Mouse (Mus musculus) MEL (cell line): Measurements from ENCODE around the gene Msi2. TPM values are rescaled to one million over a fixed set of nuclear protein-coding genes. Genes with fewer than 3 reads are reported as not detected.

Experiments
- DNase-seq: peaks from one replicate; pipeline ENCODE4 v3.0.0; 2011; ENCODE audit warnings: low read depth, low spot score
- H3K27ac ChIP-seq: 2 replicates; pipeline ENCODE4 v1.5.1; 2012; ENCODE audit warnings: low read depth, mild to moderate bottlenecking, control low read depth, low read length, moderate library complexity; ENCODE audit not compliant: control insufficient read depth
- H3K27me3 ChIP-seq, 2 experiments: fragments of 150-350 bp in 1 of 2; sonication (generic) in 1 of 2; 2 replicates each; pipeline ENCODE4 v1.6.1; 2012; ENCODE audit warnings: low read length in 2 of 2, mild to moderate bottlenecking in 2 of 2, improper control_type of control experiment in 1 of 2, moderate library complexity in 1 of 2; ENCODE audit not compliant: insufficient read depth in 2 of 2, control insufficient read depth in 1 of 2
- H3K36me3 ChIP-seq, 2 experiments: 2 replicates each; pipeline ENCODE4 v1.6.1; 2012 to 2014; ENCODE audit warnings: low read length in 2 of 2, improper control_type of control experiment in 1 of 2, inconsistent platforms in 1 of 2, mild to moderate bottlenecking in 1 of 2; ENCODE audit not compliant: insufficient read depth in 2 of 2, control insufficient read depth in 1 of 2
- H3K4me1 ChIP-seq, 2 experiments: fragments of 150-350 bp in 1 of 2; sonication (generic) in 1 of 2; 2 replicates each; pipeline ENCODE4 v1.6.1; 2012; ENCODE audit warnings: low read length in 2 of 2, improper control_type of control experiment in 1 of 2, mild to moderate bottlenecking in 1 of 2; ENCODE audit not compliant: insufficient read depth in 2 of 2, control insufficient read depth in 1 of 2
- H3K4me3 ChIP-seq, 2 experiments: fragments of 150-350 bp in 1 of 2; sonication (generic) in 1 of 2; 2 replicates each; pipeline ENCODE4 v1.5.1; 2012; ENCODE audit warnings: low read depth in 2 of 2, low read length in 2 of 2, mild to moderate bottlenecking in 2 of 2, moderate library complexity in 2 of 2, control low read depth in 1 of 2, improper control_type of control experiment in 1 of 2; ENCODE audit not compliant: control insufficient read depth in 1 of 2, insufficient read depth in 1 of 2
- H3K79me2 ChIP-seq: 2 replicates; pipeline ENCODE4 v1.6.1; 2012; ENCODE audit warnings: mild to moderate bottlenecking, low read length, moderate library complexity; ENCODE audit not compliant: control insufficient read depth, poor library complexity, insufficient read depth
- H3K9ac ChIP-seq: 2 replicates; pipeline ENCODE4 v1.6.1; 2012; ENCODE audit warnings: low read depth, mild to moderate bottlenecking, control low read depth, low read length, moderate library complexity; ENCODE audit not compliant: control insufficient read depth, poor library complexity, severe bottlenecking
- H3K9me3 ChIP-seq: fragments of 150-350 bp; sonication (generic); replicated peaks from 2 replicates; pipeline ENCODE4 v1.6.1; 2012; ENCODE audit warnings: mild to moderate bottlenecking, low read length, improper control_type of control experiment, moderate library complexity; ENCODE audit not compliant: insufficient read depth
- CHD1 ChIP-seq: IDR thresholded peaks from 2 replicates; pipeline ENCODE4 v1.6.1; 2012; ENCODE audit warnings: low read depth, mild to moderate bottlenecking, inconsistent platforms, low read length, improper control_type of control experiment
- CTCF ChIP-seq, 3 experiments: IDR thresholded peaks in 2 of 3; conservative IDR thresholded peaks in 1 of 3; 2 replicates each; pipeline ENCODE4 v1.5.1; 2011 to 2012; ENCODE audit warnings: low read length in 3 of 3, low read depth in 2 of 3, mild to moderate bottlenecking in 2 of 3, improper control_type of control experiment in 1 of 3, inconsistent platforms in 1 of 3, mixed read lengths in 1 of 3, moderate library complexity in 1 of 3; ENCODE audit not compliant: control insufficient read depth in 1 of 3, insufficient read depth in 1 of 3, poor library complexity in 1 of 3, severe bottlenecking in 1 of 3
- E2F4 ChIP-seq: IDR thresholded peaks from 2 replicates; pipeline ENCODE4 v1.6.1; 2011; ENCODE audit warnings: low read depth, low read length, improper control_type of control experiment, borderline replicate concordance
- ELF1 ChIP-seq: IDR thresholded peaks from 2 replicates; pipeline ENCODE4 v1.6.1; 2014; ENCODE audit warnings: low read depth, mild to moderate bottlenecking, inconsistent platforms, low read length, improper control_type of control experiment, moderate library complexity
- GABPA ChIP-seq: IDR thresholded peaks from 2 replicates; pipeline ENCODE4 v1.6.1; 2012; ENCODE audit warnings: low read depth, mild to moderate bottlenecking, inconsistent platforms, low read length, improper control_type of control experiment, moderate library complexity
- GATA1 ChIP-seq: IDR thresholded peaks from 2 replicates; pipeline ENCODE4 v1.6.1; 2011; ENCODE audit warnings: low read depth, low read length, improper control_type of control experiment
- HCFC1 ChIP-seq: IDR thresholded peaks from 2 replicates; pipeline ENCODE4 v1.6.1; 2012; ENCODE audit warnings: low read depth, mild to moderate bottlenecking, inconsistent platforms, low read length, improper control_type of control experiment, moderate library complexity
- JUND ChIP-seq: IDR thresholded peaks from 2 replicates; pipeline ENCODE4 v1.6.1; 2011; ENCODE audit warnings: low read depth, mild to moderate bottlenecking, improper control_type of control experiment, low read length
- KAT2A ChIP-seq: conservative IDR thresholded peaks from 2 replicates; pipeline ENCODE4 v1.6.1; 2012; ENCODE audit warnings: low read depth, low read length, improper control_type of control experiment, inconsistent platforms
- MAFK ChIP-seq: IDR thresholded peaks from 2 replicates; pipeline ENCODE4 v1.6.1; 2011; ENCODE audit warnings: low read depth, mild to moderate bottlenecking, low read length, improper control_type of control experiment, borderline replicate concordance
- MAX ChIP-seq: IDR thresholded peaks from 2 replicates; pipeline ENCODE4 v1.6.1; 2011; ENCODE audit warnings: low read length, improper control_type of control experiment
- MAZ ChIP-seq: IDR thresholded peaks from 2 replicates; pipeline ENCODE4 v1.6.1; 2012; ENCODE audit warnings: low read depth, mild to moderate bottlenecking, inconsistent platforms, low read length, improper control_type of control experiment
- MXI1 ChIP-seq: IDR thresholded peaks from 2 replicates; pipeline ENCODE4 v1.6.1; 2011; ENCODE audit warnings: mild to moderate bottlenecking, low read depth, low read length, improper control_type of control experiment
- MYC ChIP-seq: IDR thresholded peaks from 2 replicates; pipeline ENCODE4 v1.6.1; 2011; ENCODE audit warnings: low read depth, mild to moderate bottlenecking, low read length, improper control_type of control experiment, moderate library complexity
- NELFE ChIP-seq: IDR thresholded peaks from 2 replicates; pipeline ENCODE4 v1.6.1; 2011; ENCODE audit warnings: low read depth, low read length, improper control_type of control experiment
- POLR2AphosphoS2 ChIP-seq: IDR thresholded peaks from 2 replicates; pipeline ENCODE4 v1.6.1; 2011; ENCODE audit warnings: low read length, improper control_type of control experiment
- RCOR1 ChIP-seq: IDR thresholded peaks from 2 replicates; pipeline ENCODE4 v1.6.1; 2012; ENCODE audit warnings: low read depth, mild to moderate bottlenecking, inconsistent platforms, low read length, improper control_type of control experiment
- SMC3 ChIP-seq: IDR thresholded peaks from 2 replicates; pipeline ENCODE4 v1.6.1; 2011; ENCODE audit warnings: low read depth, low read length, improper control_type of control experiment
- TAL1 ChIP-seq: IDR thresholded peaks from 2 replicates; pipeline ENCODE4 v1.6.1; 2012; ENCODE audit warnings: mild to moderate bottlenecking, inconsistent platforms, low read length, moderate library complexity, mixed read lengths
- TBP ChIP-seq: IDR thresholded peaks from 2 replicates; pipeline ENCODE4 v1.8.0; 2011; ENCODE audit warnings: low read depth, low read length, improper control_type of control experiment
- TCF12 ChIP-seq: IDR thresholded peaks from 2 replicates; pipeline ENCODE4 v1.6.1; 2014; ENCODE audit warnings: low read depth, mild to moderate bottlenecking, inconsistent platforms, low read length, improper control_type of control experiment, moderate library complexity
- UBTF ChIP-seq: IDR thresholded peaks from 2 replicates; pipeline ENCODE4 v1.6.1; 2012; ENCODE audit warnings: low read depth, mild to moderate bottlenecking, inconsistent platforms, low read length, improper control_type of control experiment, moderate library complexity, borderline replicate concordance; ENCODE audit not compliant: insufficient read depth
- USF1 ChIP-seq: IDR thresholded peaks from 2 replicates; pipeline ENCODE4 v1.6.1; 2014; ENCODE audit warnings: low read depth, mild to moderate bottlenecking, inconsistent platforms, low read length, improper control_type of control experiment, moderate library complexity
- USF2 ChIP-seq, 2 experiments: IDR thresholded peaks; 2 replicates each; pipeline ENCODE4 v1.6.1; 2011 to 2012; ENCODE audit warnings: improper control_type of control experiment in 2 of 2, low read length in 2 of 2, borderline replicate concordance in 1 of 2, inconsistent platforms in 1 of 2, low read depth in 1 of 2, mild to moderate bottlenecking in 1 of 2; ENCODE audit not compliant: insufficient read depth in 1 of 2
- ZKSCAN1 ChIP-seq: IDR thresholded peaks from 2 replicates; pipeline ENCODE4 v1.6.1; 2012; ENCODE audit warnings: low read depth, mild to moderate bottlenecking, inconsistent platforms, low read length, improper control_type of control experiment, moderate library complexity
- ZNF384 ChIP-seq: IDR thresholded peaks from 2 replicates; pipeline ENCODE4 v1.6.1; 2012; ENCODE audit warnings: low read depth, mild to moderate bottlenecking, inconsistent platforms, low read length, improper control_type of control experiment
- polyA plus RNA-seq, 2 experiments: library from polyadenylated mRNA; stranded (reverse) in 1 of 2; unstranded in 1 of 2; fragments of >175 nt in 1 of 2; fragments of >200 nt in 1 of 2; gene quantifications; 2 replicates each; pipeline versions ENCODE4 v1.2.1 to v1.2.4; 2012; ENCODE audit warnings: low replicate concordance in 2 of 2, low read depth in 1 of 2; ENCODE audit not compliant: insufficient read length in 2 of 2, insufficient read depth in 1 of 2, missing spikeins in 1 of 2
- total RNA-seq: library from RNA; depleted of rRNA; stranded (reverse); fragments of 300-350 nt; gene quantifications from 2 replicates; pipeline ENCODE4 v1.2.3, GENCODE M21; 2012

Gene Msi2
- total and polyA plus RNA-seq, 3 experiments: 16.2 to 29.7 TPM; not detected in 1

DNA sequence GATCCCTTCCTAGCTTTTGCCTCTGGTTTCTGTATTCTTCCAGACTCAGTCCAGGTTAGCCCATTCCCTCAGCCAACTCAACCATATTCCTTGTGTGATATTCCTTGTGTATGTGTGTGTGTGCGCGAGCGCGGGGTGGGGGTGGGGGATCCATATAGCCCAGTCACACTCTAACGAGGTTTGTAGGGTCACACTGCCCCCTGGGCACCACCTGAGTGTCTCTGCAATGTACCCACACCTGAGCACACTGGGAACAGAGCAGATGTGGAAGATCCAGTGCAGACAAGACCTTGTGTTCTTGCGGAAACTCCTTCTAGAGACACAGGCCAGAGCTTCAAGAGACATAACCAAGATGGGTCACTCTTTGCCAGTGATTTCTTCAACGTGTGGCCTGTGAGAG, 72.5 kb downstream of the Msi2 start:
- Histone ChIP-seq H3K27me3 (no peaks in the 10 kb centered on the region), H3K4me3 (no peak overlapping the region), H3K79me2 (no peaks in the 10 kb centered on the region), H3K4me1 (no peaks in the 10 kb centered on the region), H3K36me3 (peaks cover 0 to 2% of the 10 kb centered on the region in 2 experiments; a peak in 2 of 4 replicates)
- DNase-seq: no peak
- no peak for TF ChIP-seq ZNF384
- no peak for TF ChIP-seq MXI1
- TF ChIP-seq TCF12: no peak
- no peak for TF ChIP-seq JUND
- TF ChIP-seq MAX: no peak
- TF ChIP-seq, all 39 proteins: peak for 0
- Histone ChIP-seq H3K9me3 (no peaks in the 10 kb centered on the region), H3K27ac (no peak overlapping the region), H3K9ac (no peak overlapping the region)

DNA sequence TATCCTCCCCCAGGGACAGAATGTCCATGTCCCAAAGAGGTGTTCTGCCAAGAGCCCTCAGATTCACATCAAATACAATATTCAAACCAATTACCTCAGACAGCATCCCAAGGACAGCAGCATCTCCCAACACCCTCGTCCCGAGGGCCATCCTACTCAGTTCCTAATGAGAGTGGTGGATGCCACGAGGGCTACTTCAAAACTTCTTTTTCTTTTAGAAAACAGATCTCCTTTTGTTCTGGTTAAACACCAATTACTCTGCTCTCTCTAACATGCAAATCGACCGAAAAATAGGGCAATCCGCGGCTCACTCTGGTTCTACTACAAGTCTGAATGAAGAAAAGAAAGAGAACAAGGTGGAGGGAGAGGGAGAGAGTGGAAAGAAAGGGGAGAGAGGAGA, 73.6 kb downstream of the Msi2 start:
- no peak for TF ChIP-seq ELF1
- no peak for TF ChIP-seq E2F4
- no peak for TF ChIP-seq TBP
- TF ChIP-seq HCFC1: no peak
- no peak for TF ChIP-seq GABPA
- TF ChIP-seq MAZ: no peak
- no peak for TF ChIP-seq USF1
- TF ChIP-seq MAX: no peak
- TF ChIP-seq CHD1: no peak
- no peak for TF ChIP-seq JUND
- TF ChIP-seq GATA1: no peak
- Histone ChIP-seq H3K9me3 (no peaks in the 10 kb centered on the region), H3K79me2 (no peaks in the 10 kb centered on the region), H3K27me3 (no peaks in the 10 kb centered on the region), H3K4me3 (no peak overlapping the region), H3K27ac (no peak overlapping the region), H3K4me1 (no peaks in the 10 kb centered on the region), H3K36me3 (no peaks in the 10 kb centered on the region; a peak in 2 of 4 replicates), H3K9ac (no peak overlapping the region)
- no peak for DNase-seq

DNA sequence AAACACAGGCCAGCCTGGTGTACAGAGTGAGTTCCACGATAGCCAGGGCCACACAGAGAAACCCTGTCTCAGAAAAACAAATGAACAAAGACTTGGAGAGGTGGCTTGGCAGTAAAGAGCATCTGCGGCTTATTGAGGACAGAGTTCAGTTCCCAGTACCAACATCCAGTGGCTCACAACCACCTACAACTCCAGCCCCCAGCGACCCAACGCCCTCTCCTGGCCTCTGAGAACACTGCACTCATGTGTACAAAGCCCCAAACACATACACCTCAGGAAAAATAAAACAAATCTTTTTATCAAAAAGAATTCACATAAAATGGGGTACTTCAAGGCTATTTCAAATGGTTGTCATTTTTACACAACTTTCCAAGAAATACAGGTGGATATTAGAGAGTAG, 78.5 kb downstream of the Msi2 start:
- H3K9me3 ChIP-seq: no peaks in the 10 kb centered on the region
- H3K27ac ChIP-seq: no peak overlapping the region
- 0 out of 2 replicates have a peak, but pooled peaks cover 1% of the 10 kb centered on the region for H3K79me2 ChIP-seq
- H3K36me3 ChIP-seq: peaks cover 0 to 11% of the 10 kb centered on the region in 2 experiments; a peak in 3 of 4 replicates
- H3K4me3 ChIP-seq: no peak overlapping the region
- H3K27me3 ChIP-seq: no peaks in the 10 kb centered on the region
- peaks cover 10 to 11% of the 10 kb centered on the region in 2 experiments for H3K4me1 ChIP-seq
- DNase-seq: peak; percentile 41
- H3K9ac ChIP-seq: no peak overlapping the region
- TF ChIP-seq NELFE: no peak
- TF ChIP-seq USF2 (IDR thresholded peaks at IDR 0.05; ENCODE audit: borderline replicate concordance in 1 of 2, insufficient read depth in 1 of 2, low read depth in 1 of 2, low read length in 2 of 2): no peak
- no peak for TF ChIP-seq MXI1
- no peak for TF ChIP-seq ZNF384
- TF ChIP-seq POLR2AphosphoS2: no peak
- no peak for TF ChIP-seq TAL1
- TF ChIP-seq MYC: no peak
- no peak for TF ChIP-seq ZKSCAN1
- peak; percentile 8 to 45 (median 28); a peak in 4 of 6 replicates for TF ChIP-seq CTCF (IDR thresholded peaks at IDR 0.05 in 2 of 3, conservative IDR thresholded peaks at IDR 0.05 in 1 of 3; ENCODE audit: control insufficient read depth in 1 of 3, insufficient read depth in 1 of 3, low read depth in 2 of 3, low read length in 3 of 3, poor library complexity in 1 of 3, severe bottlenecking in 1 of 3)
- peak; percentile 36 for TF ChIP-seq SMC3
- no peak for TF ChIP-seq GABPA
- TF ChIP-seq MAFK: no peak
- TF ChIP-seq KAT2A: no peak
- no peak for TF ChIP-seq HCFC1
- TF ChIP-seq CHD1: no peak
- no peak for TF ChIP-seq RCOR1
- no peak for TF ChIP-seq UBTF
